Mouse (Mus musculus) gastrocnemius, adult 8-10 months (tissue): ENCODE measurements around the gene Cdpf1. TPM values are rescaled to one million over a fixed set of nuclear protein-coding genes. Genes with fewer than 3 reads are reported as not detected.
"Not testable (repeated sequence)": the region's sequence is repeated elsewhere in the genome, so short reads cannot be mapped to it uniquely, and the experiment has no call there.

Experiments
- DNase-seq, 2 experiments: peaks; one replicate each; pipeline ENCODE4 v3.0.0; 2022; ENCODE audit warnings: low spot score in 2 of 2
- total RNA-seq, 4 experiments: library from RNA; stranded (reverse); gene quantifications; 2 replicates each; pipeline ENCODE4 v1.2.4; 2022

Cdpf1 gene
- total RNA-seq, 4 experiments from 2014 or later = 52.8 to 58.2 (median 55.1) TPM

DNA sequence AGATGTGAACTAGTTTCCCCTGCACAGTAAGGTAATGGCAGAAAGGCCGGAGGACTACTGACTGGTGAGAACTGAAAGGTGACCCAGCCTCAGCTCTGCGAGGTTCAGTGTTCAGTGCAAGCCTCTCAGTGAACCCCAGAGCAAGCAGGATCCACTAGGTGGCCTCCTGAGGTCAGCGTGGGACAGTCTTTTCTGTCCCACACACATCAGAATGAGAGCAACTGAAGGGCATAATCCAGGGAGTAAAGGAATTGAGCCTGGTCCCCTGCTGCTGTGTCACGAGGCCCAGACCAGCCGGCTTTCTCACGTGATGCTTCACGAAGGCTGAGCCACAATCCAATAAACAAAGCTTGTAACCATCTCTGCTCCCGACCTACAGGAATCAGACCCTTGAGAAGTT is 3.1 kb downstream of the Cdpf1 start:
- no peak for DNase-seq

GRCm38 (mm10) chr15:85808031-85808430 is 3.5 kb downstream of the Cdpf1 start:
- DNase-seq = no peak

DNA sequence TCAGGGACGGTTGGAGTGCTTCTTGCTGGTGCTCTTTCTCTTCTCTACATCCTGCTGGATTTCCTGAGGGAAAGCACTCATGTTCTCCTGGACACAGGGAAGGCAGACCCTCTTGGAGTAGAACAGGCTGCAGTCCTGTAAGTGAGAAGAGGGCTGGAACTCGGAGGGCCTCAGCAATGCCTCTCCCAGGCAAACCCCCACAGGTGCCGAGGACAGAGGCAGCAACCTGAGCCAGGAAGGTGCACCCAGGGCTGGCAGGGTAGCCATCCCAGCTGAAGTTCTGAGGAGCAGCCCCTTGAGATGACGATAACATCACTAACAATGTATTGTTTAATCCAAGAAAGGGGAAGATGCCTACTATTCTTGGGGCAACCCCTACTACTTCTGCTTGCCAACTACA is 4.1 kb downstream of the Cdpf1 start:
- no peak for DNase-seq

GRCm38 (mm10) chr15:85806886-85807285 is 4.6 kb downstream of the Cdpf1 start:
- no peak for DNase-seq

DNA sequence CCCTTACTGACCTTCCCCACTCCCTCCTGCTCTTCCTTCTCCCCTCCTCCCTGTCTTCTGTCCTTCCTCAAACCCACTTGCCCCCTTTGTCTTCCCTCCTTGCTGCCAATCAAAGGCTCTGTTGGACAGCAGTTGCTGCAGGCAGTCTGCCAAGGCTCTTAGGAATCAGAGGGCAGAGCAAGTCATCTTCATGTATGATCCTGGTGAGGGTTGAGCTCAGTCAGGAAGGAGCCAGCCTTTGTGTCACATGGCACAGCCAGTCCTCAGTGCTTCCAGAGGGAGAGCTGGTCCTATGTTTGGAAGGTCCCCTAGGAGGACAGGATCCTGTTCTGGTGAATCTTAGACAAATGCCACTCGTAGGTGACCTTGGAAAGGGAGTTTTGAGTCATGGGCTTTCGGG is 8.6 kb downstream of the Cdpf1 start:
- DNase-seq = no peak

GRCm38 (mm10) chr15:85798676-85799075 is 12.8 kb downstream of the Cdpf1 start:
- DNase-seq = peak in 1 of 2 experiments; percentile 33

GRCm38 (mm10) chr15:85795516-85795915 is 16.0 kb downstream of the Cdpf1 start:
- DNase-seq = no peak

- DNase-seq = no peak
These were observed 18.7 kb downstream of the Cdpf1 start for GRCm38 (mm10) chr15:85792819-85793218.

GRCm38 (mm10) chr15:85791449-85791848 is 20.0 kb downstream of the Cdpf1 start:
- no peak for DNase-seq

DNA sequence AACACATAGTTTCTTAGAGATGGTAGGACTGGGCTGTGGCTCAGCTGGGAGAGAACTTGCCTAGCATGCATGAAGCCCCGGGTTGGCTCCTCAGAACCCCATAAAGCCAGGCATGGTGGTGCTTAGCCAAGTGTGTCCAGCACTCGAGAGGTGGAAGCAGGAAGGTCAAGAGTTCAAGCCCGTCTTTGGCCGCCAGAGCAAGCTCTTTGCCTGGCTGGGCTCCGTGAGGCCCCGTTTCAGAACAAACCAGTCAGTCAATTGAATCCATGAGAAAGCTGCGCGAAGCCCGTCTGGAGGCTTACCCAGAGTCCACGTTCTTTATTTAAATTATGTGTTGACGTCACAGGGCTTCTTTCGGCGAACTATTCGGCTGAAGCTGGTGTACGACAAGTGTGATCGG is 22.9 kb downstream of the Cdpf1 start:
- no peak for DNase-seq

- DNase-seq = no peak
These were observed 23.4 kb downstream of the Cdpf1 start for GRCm38 (mm10) chr15:85788051-85788450.

DNA sequence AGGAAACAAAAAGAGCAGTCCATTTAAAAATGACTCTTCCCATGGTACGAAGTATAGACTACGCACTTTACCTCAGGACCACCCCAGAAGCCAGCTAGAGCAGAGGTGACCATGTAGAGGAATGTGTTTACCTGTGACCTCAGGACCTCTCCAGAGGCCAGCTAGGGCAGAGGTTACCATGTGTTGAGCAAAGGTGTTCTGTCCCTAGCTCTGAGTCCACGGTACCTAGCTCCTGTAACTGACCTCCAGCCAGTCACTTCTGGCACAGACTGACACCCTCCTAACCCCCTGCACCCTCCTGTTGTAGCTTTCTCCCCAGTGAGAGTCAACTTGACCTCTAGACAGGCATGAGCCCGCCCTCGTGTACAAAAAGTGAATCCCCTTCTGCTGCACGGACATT is 24.0 kb downstream of the Cdpf1 start:
- DNase-seq = no peak

DNA sequence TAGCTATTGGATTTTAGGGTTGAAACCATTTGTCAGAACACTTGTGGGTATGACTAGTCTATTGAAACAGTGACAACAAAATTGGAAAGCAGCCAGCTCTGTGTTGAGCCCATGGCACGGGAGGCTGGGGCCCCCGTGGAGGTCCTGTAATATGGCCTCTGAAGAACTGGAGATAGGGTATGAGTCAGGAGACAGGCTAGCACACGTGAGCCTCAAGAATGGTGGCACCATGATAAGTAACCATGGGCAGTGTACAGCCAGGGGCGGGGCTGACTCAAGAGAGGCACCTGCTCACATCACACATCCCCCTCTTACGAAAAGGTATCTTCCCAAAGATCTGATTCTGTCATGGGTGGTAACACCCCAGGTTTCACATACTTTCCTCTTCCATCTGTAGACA is 24.8 kb downstream of the Cdpf1 start:
- no peak for DNase-seq

DNA sequence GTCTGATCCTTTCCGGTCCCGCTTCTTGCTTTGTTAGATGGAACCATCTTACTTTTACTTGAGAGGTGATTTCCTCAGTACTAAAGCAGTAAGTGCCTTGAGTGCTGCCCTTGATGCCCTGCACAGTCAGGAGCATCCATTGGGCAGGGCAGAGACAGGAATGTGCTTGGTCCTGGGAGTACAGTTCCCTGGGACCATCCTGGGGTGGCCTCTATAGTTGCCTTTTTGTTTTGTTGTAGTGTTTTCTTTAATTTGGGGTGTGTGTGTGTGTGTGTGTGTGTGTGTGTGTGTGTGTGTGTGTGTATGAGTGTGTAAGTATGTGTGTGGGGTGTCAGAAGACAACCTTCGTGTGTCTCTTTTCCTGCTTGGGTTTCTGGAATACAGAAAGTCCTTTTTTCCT is 27.2 kb downstream of the Cdpf1 start:
- no peak for DNase-seq

- DNase-seq = no peak
These were observed 28.4 kb downstream of the Cdpf1 start for GRCm38 (mm10) chr15:85783146-85783545.

DNA sequence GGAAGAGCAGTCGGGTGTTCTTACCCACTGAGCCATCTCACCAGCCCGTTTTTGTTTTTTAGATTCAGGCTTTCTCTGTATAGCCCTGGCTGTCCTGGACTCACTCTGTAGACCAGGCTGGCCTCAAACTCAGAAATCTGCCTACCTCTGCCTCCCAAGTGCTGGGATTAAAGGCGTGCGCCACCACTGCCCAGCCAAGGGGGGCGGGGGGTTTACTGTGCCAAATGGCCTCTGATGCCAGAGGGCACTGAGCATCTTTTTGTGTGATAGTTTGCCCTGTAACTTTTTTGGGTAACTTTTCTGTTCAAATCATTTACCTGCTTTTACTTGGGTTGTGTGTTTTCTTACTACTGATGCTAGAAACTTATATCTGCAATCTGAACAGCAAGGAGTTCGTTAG is 32.6 kb downstream of the Cdpf1 start:
- DNase-seq = not testable (repeated sequence)

DNA sequence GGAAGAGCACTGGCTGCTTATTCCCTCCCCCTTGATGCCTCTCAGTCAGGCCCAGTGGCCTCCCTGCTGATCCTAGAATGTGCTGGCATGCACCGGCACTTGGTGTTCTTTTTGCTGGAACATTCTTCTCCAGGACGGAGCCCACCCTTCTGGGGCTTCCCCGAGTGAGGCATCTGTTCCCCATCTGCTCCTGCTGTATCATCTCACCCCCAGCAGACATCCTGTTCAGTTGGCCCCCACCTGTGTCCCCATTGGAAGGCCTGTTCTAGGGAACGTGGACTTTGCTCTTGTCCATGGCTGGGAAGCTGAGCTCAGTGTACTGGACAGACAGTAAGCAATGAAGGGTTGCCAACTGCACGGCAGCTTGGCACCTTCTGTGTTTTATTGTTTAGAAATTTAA is 34.7 kb downstream of the Cdpf1 start:
- DNase-seq = peak in 1 of 2 experiments; percentile 16

- DNase-seq = no peak
These were observed 35.3 kb downstream of the Cdpf1 start for GRCm38 (mm10) chr15:85776241-85776640.

DNA sequence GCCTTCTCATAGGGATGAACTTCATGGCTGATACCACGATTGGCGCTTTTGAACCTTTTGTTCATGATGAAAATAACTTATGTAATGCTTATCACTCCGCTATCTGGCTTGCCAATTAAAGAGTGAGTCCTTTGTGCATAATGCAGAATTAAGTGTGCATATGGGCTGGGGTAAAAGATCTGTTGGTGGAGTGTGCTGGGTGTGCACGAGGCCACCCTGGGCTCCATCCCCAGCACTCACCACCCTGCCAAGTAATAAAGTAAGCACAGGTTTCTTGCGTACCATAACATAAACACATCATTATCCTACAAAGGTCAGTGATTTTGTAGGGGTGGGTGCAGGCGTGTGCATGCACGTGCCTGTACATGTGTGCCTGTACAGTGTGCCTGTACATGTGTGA is 36.5 kb downstream of the Cdpf1 start:
- no peak for DNase-seq

GRCm38 (mm10) chr15:85774419-85774818 is 37.1 kb downstream of the Cdpf1 start:
- DNase-seq = no peak

DNA sequence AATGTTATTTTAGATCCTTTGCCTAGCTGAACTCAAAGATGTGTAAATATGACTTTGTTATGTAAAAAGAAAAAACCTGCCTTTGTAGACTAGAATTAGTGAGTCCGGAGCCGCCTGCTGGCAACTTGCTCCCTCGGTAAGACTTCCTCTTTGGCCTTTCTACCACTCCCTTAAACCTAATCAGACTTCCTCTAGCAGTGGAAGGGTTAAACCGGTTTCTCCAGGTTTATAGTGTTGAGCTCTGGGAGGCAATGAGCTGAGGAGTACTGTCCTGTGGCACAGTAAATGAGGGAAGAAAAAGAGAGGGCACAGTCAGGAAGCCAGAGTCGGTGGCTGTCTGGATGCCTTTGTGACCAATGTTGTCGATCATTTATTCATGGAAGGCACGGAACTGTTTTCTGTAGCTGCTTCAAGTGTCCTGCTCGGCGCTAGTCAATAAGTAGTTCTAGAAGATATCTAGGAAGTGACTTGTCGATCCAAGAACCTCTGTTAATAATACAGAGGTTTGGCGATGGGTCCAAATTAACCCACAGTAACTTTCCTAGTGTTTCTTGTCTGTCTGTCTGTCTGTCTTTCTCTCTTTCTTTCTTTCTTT is 39.3 kb downstream of the Cdpf1 start:
- no peak for DNase-seq

GRCm38 (mm10) chr15:85771306-85772121 is 40.0 kb downstream of the Cdpf1 start:
- no peak for DNase-seq

GRCm38 (mm10) chr15:85768991-85769390 is 42.5 kb downstream of the Cdpf1 start:
- DNase-seq = no peak
